Mouse (Mus musculus): ENCODE data around the gene Hand2.

The Hand2 gene

GRCm38 (mm10) chr8:57320851-57321743, at the start of gene Hand2:
Hand2 (plus strand) TSS chr8:57320983.
- DNase-seq: peak; percentile 80

GRCm38 (mm10) chr8:57273055-57273454, 47.7 kb upstream of the Hand2 start:
- no peak for DNase-seq

GRCm38 (mm10) chr8:57293441-57293840, 27.3 kb upstream of the Hand2 start:
- DNase-seq: peak; percentile 35

- no peak for DNase-seq
These were observed 17.3 kb upstream of the Hand2 start for GRCm38 (mm10) chr8:57303513-57303912.

- no peak for DNase-seq
These were observed 15.8 kb upstream of the Hand2 start for GRCm38 (mm10) chr8:57304944-57305343.

GRCm38 (mm10) chr8:57306441-57306840, 14.3 kb upstream of the Hand2 start:
- no peak for DNase-seq

- DNase-seq: no peak
These were observed 10.8 kb upstream of the Hand2 start for GRCm38 (mm10) chr8:57309844-57310485.

- DNase-seq: peak; percentile 57
These were observed 8.5 kb upstream of the Hand2 start for GRCm38 (mm10) chr8:57312031-57312981.

GRCm38 (mm10) chr8:57313583-57313982, 7.2 kb upstream of the Hand2 start:
- peak; percentile 20 for DNase-seq

- DNase-seq: peak; percentile 76
These were observed 6.6 kb upstream of the Hand2 start for GRCm38 (mm10) chr8:57314216-57314615.

GRCm38 (mm10) chr8:57315471-57315870, 5.3 kb upstream of the Hand2 start:
- no peak for DNase-seq

- DNase-seq: peak; percentile 17
These were observed 3.7 kb upstream of the Hand2 start for GRCm38 (mm10) chr8:57317107-57317506.

- peak; percentile 32 for DNase-seq
These were observed 2.8 kb upstream of the Hand2 start for GRCm38 (mm10) chr8:57317890-57318480.

- DNase-seq: peak; percentile 49
These were observed 1.4 kb upstream of the Hand2 start for GRCm38 (mm10) chr8:57319092-57319980.

- DNase-seq: peak; percentile 56
These were observed 700 bp upstream of the Hand2 start for GRCm38 (mm10) chr8:57319981-57320585.

- peak; percentile 62 for DNase-seq
These were observed 1.4 kb downstream of the Hand2 start for GRCm38 (mm10) chr8:57321898-57322895.

GRCm38 (mm10) chr8:57322961-57323941, 2.5 kb downstream of the Hand2 start:
- DNase-seq: peak; percentile 52

- DNase-seq: no peak
These were observed 3.3 kb downstream of the Hand2 start for GRCm38 (mm10) chr8:57324091-57324490.
